Mouse (Mus musculus) c-Kit-positive CD71-negative TER-119-negative erythroid progenitor cells, embryonic 14.5 days (primary cell): ENCODE data around the gene Mettl7a3.

Source experiments
- DNase-seq: peaks from one replicate; pipeline ENCODE4 v3.0.0-alpha.2; 2013; ENCODE audit warnings: low read depth

Gene Mettl7a3

GRCm38 (mm10) chr15:100388224-100388835 is 53.6 kb downstream of the Mettl7a3 start:
- no peak for DNase-seq

GRCm38 (mm10) chr15:100388886-100389285 is 54.2 kb downstream of the Mettl7a3 start:
- no peak for DNase-seq
